Mouse (Mus musculus) embryo, embryonic 10 days (tissue): Measurements from ENCODE around the gene St6galnac3.
A peak's percentile ranks its signal among the peaks of the same experiment; 100 is the strongest.
"Not testable (repeated sequence)": the region's sequence is repeated elsewhere in the genome, so short reads cannot be mapped to it uniquely, and the experiment has no call there.

Experiments
- DNase-seq: peaks from one replicate; pipeline ENCODE4 v3.0.0-alpha.2; 2015; ENCODE audit warnings: low spot score

Gene St6galnac3

DNA sequence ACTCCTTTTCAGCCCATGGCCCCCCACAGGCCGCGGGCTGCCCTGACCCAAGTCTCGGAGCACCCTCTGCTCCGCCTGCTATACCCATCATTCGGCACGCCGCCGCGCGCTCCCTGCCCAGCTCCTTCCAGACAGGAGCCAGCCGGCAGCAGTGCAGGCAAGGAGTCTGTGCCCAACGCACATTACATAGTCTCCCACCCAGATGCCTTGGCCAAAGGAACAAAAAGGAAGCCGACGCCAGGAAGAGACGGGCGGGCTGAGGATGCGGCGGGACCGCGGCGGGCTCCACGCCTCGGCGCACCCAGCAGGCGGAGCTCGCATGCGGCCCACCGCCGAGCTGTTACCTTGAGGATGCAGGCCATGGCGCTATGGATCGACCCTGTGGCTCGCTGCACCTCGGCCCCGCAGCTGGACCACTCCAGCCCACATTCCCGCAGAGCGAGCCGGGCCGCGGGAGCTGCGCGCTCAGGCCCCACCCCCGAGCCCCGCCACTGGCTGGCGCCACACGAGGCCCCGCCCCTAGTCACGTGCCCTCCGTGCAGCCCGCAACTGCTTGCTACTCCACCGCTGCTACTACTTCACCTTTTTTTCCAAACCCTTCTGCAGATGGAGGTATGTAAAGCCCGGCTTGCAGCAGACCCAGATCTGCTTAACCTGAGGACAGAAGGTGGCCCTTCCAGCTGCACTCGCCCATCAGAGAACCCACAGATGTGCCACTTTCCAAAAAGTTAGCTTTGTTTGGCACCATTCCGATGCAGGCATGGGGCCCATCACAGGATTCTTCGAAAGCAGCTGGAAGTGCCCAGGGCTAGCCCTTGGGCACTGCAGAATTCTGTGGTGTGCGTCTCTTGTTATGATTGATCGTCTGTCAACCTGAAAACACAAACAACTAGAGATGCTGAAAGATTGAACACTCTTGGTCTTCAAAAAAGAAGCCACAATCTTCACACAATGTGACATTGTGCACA lies at the start of gene St6galnac3:
St6galnac3 (minus strand) TSS at position 474 of the 968 bp plus-strand sequence.
- peak; percentile 92 for DNase-seq

GRCm38 (mm10) chr3:153774568-153774967 lies 49.6 kb upstream of the St6galnac3 start:
- DNase-seq, result no peak

DNA sequence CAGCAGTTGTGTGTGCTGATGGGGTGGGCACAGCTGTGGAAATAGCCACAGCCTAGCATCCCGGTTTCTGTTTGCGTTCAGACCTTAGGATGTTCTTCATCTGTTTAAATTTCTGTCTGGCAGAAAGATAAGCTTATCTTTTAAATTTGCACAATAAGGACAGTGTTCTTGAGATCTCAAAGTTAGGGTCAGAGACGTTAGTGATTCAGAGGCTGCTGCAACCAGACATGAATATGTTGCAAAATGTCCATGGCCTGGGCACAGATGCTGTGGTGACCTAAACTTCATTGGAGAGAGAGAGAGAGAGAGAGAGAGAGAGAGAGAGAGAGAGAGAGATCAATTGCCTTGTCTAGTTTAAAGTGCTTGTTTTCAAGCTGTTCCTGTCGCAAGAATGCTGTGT lies 46.5 kb upstream of the St6galnac3 start:
- no peak for DNase-seq

DNA sequence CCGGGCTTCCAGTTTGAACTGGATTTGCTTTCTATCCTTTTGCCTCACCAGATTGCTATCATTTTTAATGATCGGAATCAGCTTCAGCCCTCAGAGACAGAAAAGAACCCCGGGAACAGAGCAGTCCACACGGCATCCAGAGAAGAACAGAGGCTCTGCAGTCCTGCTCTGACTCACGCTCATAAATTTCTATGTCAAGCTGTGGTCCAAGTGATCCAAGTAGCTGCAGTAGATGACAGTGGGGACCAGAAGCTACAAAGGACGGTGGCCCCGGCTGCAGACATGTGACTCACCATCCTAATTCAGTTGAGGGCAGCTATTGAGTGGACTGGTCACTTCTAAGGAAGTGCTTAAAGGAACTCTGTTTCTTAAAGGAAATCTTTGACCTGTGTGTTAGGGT lies 45.6 kb upstream of the St6galnac3 start:
- no peak for DNase-seq

- no peak for DNase-seq
These were observed 44.2 kb upstream of the St6galnac3 start for GRCm38 (mm10) chr3:153769220-153769619.

- DNase-seq, result no peak
These were observed 40.2 kb upstream of the St6galnac3 start for GRCm38 (mm10) chr3:153765171-153765570.

DNA sequence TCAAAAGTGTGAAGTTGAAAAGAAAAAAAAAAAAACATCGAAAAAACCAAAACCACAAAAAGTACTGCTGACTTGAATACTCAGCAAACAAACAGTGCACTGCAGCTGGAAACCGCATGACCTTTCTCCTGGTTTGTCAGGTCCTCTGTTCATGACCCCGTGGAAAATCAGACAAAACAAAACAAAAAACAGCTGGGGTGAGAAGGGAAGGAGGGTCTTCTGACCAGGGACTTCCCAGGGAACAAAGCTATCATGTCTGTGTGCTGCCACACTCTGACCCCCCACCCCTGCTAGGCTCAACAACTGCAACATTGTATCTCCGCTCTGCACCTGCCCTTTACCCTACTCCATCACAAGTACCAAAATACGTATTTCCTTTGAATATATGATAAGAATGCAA lies 39.8 kb upstream of the St6galnac3 start:
- peak; percentile 77 for DNase-seq

DNA sequence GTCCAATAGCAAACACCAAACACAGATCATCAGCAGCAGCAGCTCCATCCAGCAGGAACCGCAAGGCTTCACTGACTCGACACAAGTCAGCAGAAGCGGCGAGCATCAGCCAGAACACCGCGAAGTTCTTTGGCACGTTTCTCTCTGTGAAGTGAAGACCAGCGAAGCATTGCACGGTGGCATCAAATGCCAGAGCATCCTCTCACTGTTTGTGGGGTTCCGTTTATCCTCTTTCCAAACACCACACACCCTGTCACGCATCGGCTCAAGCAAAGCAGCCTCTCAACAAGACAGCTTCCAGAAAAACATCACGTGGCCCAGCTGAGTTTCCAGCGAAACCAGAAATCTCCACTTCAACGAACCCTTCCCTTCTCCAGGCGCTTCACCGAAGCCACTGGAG lies 36.2 kb upstream of the St6galnac3 start:
- no peak for DNase-seq

DNA sequence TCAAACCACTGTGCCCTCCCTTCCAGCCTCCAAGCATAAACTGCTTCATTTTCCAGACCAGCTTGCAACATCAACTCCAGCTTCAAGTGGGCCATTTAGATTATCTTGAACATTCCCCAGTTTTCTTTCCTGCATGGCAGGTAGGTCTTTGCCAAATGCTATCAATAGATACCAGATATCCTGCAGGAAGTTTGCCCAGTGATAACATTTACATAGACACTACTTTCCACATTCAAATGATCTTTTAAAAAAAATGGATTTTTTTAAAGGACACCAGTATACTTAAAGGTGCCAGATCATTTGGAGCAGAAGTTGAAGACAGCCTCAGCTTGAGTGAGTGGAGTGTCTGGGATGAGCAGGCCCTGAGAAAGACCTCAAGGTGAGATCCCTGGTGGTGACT lies 34.3 kb upstream of the St6galnac3 start:
- no peak for DNase-seq

DNA sequence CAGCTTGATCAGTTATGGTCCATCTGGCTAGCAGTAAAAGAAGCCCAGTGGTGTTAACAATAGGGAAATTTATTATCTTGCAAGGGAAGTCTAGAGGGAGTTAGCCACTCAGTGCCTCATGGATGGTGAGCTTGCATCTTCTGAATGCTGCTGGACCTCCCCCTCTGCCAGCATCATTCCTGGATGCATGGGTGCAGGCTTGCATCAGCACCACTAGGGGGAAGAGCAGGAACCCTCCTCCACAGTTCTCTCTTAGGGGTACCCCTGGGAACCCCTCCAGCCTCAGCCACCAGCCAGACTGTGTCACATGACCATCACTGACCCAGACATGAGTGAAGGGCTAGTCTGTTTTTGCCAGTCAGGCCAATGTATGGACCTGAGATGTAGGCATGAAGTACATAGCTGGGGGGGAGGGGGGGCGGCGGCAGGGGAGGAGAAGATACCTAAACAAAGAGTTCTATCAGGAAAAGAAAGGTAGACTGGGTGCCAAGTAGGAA lies 31.6 kb upstream of the St6galnac3 start:
- DNase-seq, result no peak

GRCm38 (mm10) chr3:153755785-153756326 lies 30.9 kb upstream of the St6galnac3 start:
- not testable (repeated sequence) for DNase-seq

- no peak for DNase-seq
These were observed 26.5 kb upstream of the St6galnac3 start for GRCm38 (mm10) chr3:153751435-153751834.

- DNase-seq, result no peak
These were observed 24.4 kb upstream of the St6galnac3 start for GRCm38 (mm10) chr3:153749359-153749758.

DNA sequence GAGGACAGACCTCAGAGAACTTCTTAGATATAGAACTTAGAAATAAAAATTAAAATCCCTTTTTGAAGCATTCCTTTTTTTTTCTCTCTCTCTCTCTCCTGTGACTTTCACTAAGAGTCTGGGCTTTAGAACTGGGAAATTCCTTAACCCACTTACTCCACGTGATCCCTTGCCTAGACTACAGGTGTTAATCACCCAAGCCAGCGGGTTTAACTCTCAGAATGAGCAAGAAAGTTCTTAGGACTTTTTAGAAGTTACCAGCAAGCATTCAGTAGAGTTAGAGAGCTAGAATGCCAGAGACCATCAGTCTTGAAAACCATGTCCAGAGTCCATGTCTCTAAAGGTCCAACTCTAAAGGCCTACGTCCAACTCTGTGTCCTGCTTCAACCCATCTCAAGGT lies 23.3 kb upstream of the St6galnac3 start:
- DNase-seq, result no peak

- DNase-seq, result no peak
These were observed 20.1 kb upstream of the St6galnac3 start for GRCm38 (mm10) chr3:153745099-153745498.

- no peak for DNase-seq
These were observed 19.5 kb upstream of the St6galnac3 start for GRCm38 (mm10) chr3:153744447-153744846.

DNA sequence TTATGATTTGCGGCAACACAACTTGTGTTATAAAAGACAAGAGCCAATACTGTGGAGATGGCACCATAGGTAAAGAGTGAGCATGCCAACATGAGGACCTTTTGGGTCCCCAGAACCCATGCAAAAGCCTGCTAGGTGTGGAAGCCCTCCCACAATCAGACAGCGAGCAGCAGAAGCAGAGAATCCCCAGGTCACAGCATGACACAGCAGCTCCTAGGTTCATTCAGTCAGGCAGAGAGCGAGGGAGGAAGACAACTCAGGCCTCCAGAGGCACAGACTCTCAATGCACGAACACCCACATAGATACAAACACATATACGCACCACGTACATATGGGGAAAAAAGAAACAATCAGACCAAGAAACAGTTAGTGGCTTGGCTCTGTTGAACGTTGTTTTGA lies 16.8 kb upstream of the St6galnac3 start:
- no peak for DNase-seq

- DNase-seq, result peak; percentile 29
These were observed 14.4 kb upstream of the St6galnac3 start for GRCm38 (mm10) chr3:153739351-153739750.

- no peak for DNase-seq
These were observed 13.4 kb upstream of the St6galnac3 start for GRCm38 (mm10) chr3:153738421-153738820.

DNA sequence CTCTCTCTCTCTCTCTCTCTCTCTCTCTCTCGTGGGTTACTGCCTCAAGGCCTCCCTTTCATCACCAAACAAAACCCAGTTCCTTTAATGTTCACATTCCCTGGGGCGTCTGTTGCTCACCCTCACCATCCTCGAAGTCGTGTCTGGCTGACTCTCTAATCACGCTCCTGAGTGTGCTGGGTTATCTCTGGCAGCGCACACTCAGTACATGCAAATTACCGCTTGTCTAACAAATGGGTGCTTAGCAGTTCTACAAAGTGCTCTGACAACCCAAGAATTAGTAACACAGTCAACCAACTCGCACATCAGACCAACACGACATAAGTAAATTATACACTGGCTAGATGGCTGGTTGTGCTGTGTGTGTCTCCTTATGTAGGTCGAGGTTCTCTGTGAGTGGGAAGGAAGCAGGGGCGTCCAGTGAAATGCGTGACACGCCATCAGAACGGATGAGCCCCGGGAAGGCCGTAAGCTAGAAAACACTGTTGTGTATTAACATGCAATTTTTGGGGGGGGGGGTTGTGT lies 11.8 kb upstream of the St6galnac3 start:
- no peak for DNase-seq

GRCm38 (mm10) chr3:153735796-153736549 lies 11.0 kb upstream of the St6galnac3 start:
- DNase-seq, result no peak

GRCm38 (mm10) chr3:153734741-153735140 lies 9.8 kb upstream of the St6galnac3 start:
- no peak for DNase-seq
